Mouse (Mus musculus): ENCODE results near the gene Col24a1.

DNA sequence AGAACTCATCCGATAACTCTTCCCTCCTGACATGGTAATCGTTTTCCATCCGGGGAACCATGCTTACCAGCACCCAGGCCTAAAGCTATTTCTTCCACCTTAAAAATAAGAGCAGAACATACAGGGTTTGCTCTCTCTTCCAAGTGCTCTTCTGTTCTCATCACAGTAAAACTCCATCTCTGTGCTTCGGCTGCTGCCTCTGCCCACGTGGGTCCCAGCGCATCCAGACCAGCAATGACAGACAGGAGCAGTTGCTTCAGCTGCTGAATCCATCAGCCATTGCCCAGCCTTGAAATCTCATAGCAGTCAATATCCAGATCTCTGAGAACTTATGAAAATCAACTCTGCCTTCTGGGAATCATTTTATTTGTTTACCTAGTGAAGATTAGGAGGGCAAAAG lies 110.7 kb downstream of the Col24a1 start:
- TF ChIP-seq CTCF (IDR thresholded peaks at IDR 0.05) = no peak
- TF ChIP-seq EP300 (IDR thresholded peaks at IDR 0.05) = no peak

Measured in lung, postnatal 0 days (tissue).